8 mouse cellular contexts compared by ENCODE assay signal in the genomic region with DNA sequence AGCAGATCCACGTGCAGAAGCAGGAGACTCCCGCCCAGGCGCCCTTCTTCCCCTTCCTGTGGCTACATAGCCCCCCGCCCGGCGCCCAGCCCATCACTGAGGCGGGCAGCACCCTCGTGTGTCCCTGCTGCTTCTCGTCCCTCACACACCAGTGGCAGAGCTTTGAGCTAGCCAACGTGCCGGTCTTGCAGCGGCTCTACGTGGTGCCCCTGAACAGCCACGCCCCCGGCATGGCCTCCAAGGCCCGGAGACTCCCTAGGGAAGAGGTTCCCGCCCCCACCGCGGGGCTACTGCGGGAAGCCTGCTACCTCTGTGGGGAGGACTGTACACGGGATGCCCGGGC. TPM values are rescaled to one million over a fixed set of nuclear protein-coding genes. Genes with fewer than 3 reads are reported as not detected.
DNase-seq lines count a peak whose midpoint lies in the region; ATAC-seq and TF ChIP-seq lines count a peak whose summit lies in the region.

No protein-coding gene starts in this region.

- TF ChIP-seq POLR2A in brain, embryonic 14.5 days (IDR thresholded peaks at IDR 0.05; ENCODE audit: borderline replicate concordance, extremely low read depth, insufficient read depth, insufficient read length, poor library complexity, severe bottlenecking), result no peak
- TF ChIP-seq POLR2A in limb, embryonic 14.5 days (IDR thresholded peaks at IDR 0.05; ENCODE audit: borderline replicate concordance, extremely low read depth, insufficient read depth, insufficient read length), result no peak

- peaks cover 81% of the 10 kb centered on the region for H3K4me1 ChIP-seq in limb, embryonic 14.5 days (ENCODE audit: control insufficient read depth, insufficient read depth, low read length)
- H3K4me1 ChIP-seq in neural tube, embryonic 15.5 days, result peaks cover 90% of the 10 kb centered on the region

- H3K4me2 ChIP-seq in limb, embryonic 14.5 days (replicated peaks; ENCODE audit: low read depth, low read length, severe bottlenecking), result peak overlapping the region; percentile 98
- peak overlapping the region; percentile 83 for H3K4me2 ChIP-seq in neural tube, embryonic 15.5 days

- ATAC-seq in limb, embryonic 14.5 days (ENCODE audit: low FRiP score, low read depth), result no peak
- no peak for ATAC-seq in neural tube, embryonic 15.5 days (ENCODE audit: low FRiP score)

- peaks cover 6% of the 10 kb centered on the region; the same call in 1 of the 2 replicates for H3K36me3 ChIP-seq in limb, embryonic 14.5 days (ENCODE audit: control insufficient read depth, insufficient read depth, low read length)
- H3K36me3 ChIP-seq in neural tube, embryonic 15.5 days, result no peaks in the 10 kb centered on the region

- DNase-seq in left cerebral cortex, postnatal 4 days, result peak; percentile 29
- DNase-seq in left cerebral cortex, postnatal 25 days (ENCODE audit: low spot score in 2 of 2), result no peak
- peak; percentile 24 for DNase-seq in brain, embryonic 14.5 days (ENCODE audit: low read depth)
- DNase-seq in heart, postnatal 10 days, result peak; percentile 53
- DNase-seq in limb, embryonic 14.5 days (ENCODE audit: low spot score), result no peak
- DNase-seq in yolk sac, embryonic 10.5 days (ENCODE audit: low spot score), result no peak
- no peak for DNase-seq in urinary bladder, adult 18-20 months (ENCODE audit: low spot score in 2 of 2)

- 4% methylated on average over 17 of the region's 22 CpGs for WGBS in limb, embryonic 14.5 days
- WGBS in neural tube, embryonic 15.5 days, result under 1% methylated on average over 22 of the region's 22 CpGs

- no peak overlapping the region for H3K27ac ChIP-seq in limb, embryonic 14.5 days (replicated peaks; ENCODE audit: low read depth, low read length)
- no peak overlapping the region for H3K27ac ChIP-seq in neural tube, embryonic 15.5 days (replicated peaks)

- TF ChIP-seq CTCF in brain, embryonic 14.5 days (IDR thresholded peaks at IDR 0.05; ENCODE audit: borderline replicate concordance, extremely low read depth, insufficient read depth, insufficient read length), result no peak

- intact Hi-C loops in left cerebral cortex, postnatal 4 days (cut with DNase I), result no loop called here
- intact Hi-C loops in left cerebral cortex, postnatal 25 days (cut with DNase I), result loop anchor here (5.0 kb wide), 1 partner anchor 38 kb away; no protein-coding TSS in a partner anchor
- intact Hi-C loops in heart, postnatal 10 days (cut with DNase I), result no loop called here

- H3K4me3 ChIP-seq in limb, embryonic 14.5 days (replicated peaks; ENCODE audit: low read length), result peak overlapping the region; percentile 66
- H3K4me3 ChIP-seq in neural tube, embryonic 15.5 days (replicated peaks), result peak overlapping the region; percentile 64

- peak overlapping the region; percentile 67 for H3K9ac ChIP-seq in limb, embryonic 14.5 days (ENCODE audit: low read depth, low read length, severe bottlenecking)
- peak overlapping the region; percentile 44 for H3K9ac ChIP-seq in neural tube, embryonic 15.5 days (replicated peaks)

- H3K9me3 ChIP-seq in limb, embryonic 14.5 days (ENCODE audit: control insufficient read depth, low read length), result no peaks in the 10 kb centered on the region
- no peaks in the 10 kb centered on the region for H3K9me3 ChIP-seq in neural tube, embryonic 15.5 days (replicated peaks)

- H3K27me3 ChIP-seq in limb, embryonic 14.5 days (ENCODE audit: control insufficient read depth, insufficient read depth, low read length), result no peaks in the 10 kb centered on the region
- H3K27me3 ChIP-seq in neural tube, embryonic 15.5 days (replicated peaks), result no peaks in the 10 kb centered on the region

RNA-seq across cellular contexts. Expression of gene Gse1, which starts 1.3 kb away (rescaled TPM):
- 10 to 100 TPM; 57.4 to 59.3 TPM for total RNA-seq in left cerebral cortex, postnatal 4 days (2021)
- total RNA-seq in left cerebral cortex, postnatal 25 days (2021), result 10 to 100 TPM; 74.2 to 79.4 TPM
- polyA plus RNA-seq in brain, embryonic 14.5 days (2012; rRNA removed), result 70.3 and 70.4 TPM in 2 replicates
- 10 to 100 TPM; 32.6 to 34.6 TPM for total RNA-seq in heart, postnatal 10 days (2021)
- 32.6 and 43.9 TPM in 2 replicates for polyA plus RNA-seq in limb, embryonic 14.5 days (2012; rRNA removed)
- 10.2 and 10.3 TPM in 2 replicates for polyA plus RNA-seq in limb, embryonic 14.5 days (2014; fragmentation: Nextera tagmentation; extraction: Ambion mirVana)
- polyA plus RNA-seq in neural tube, embryonic 15.5 days (2015; fragmentation: Nextera tagmentation; extraction: Ambion mirVana), result 12.2 and 14.0 TPM in 2 replicates

RNA-seq across cellular contexts. Expression of gene Fam92b, which starts 52.3 kb away (rescaled TPM):
- not detected for total RNA-seq in left cerebral cortex, postnatal 4 days (2021)
- total RNA-seq in left cerebral cortex, postnatal 25 days (2021), result under 1 TPM; 0.50 to 0.55 TPM
- 1.3 and 1.7 TPM in 2 replicates for polyA plus RNA-seq in brain, embryonic 14.5 days (2012; rRNA removed)
- total RNA-seq in heart, postnatal 10 days (2021), result not detected
- polyA plus RNA-seq in limb, embryonic 14.5 days (2012; rRNA removed), result not detected in 2 replicates
- polyA plus RNA-seq in limb, embryonic 14.5 days (2014; fragmentation: Nextera tagmentation; extraction: Ambion mirVana), result not detected in 2 replicates
- 1.6 and 1.7 TPM in 2 replicates for polyA plus RNA-seq in neural tube, embryonic 15.5 days (2015; fragmentation: Nextera tagmentation; extraction: Ambion mirVana)

Comparison
In these comparisons a context has a peak if more than half of its experiments do, and no peak if none do; other contexts are left out.
1. DNase-seq: peak in left cerebral cortex, postnatal 4 days (single experiment), brain, embryonic 14.5 days (single experiment) and heart, postnatal 10 days (2 of 2); none in left cerebral cortex, postnatal 25 days (0 of 2), limb, embryonic 14.5 days (single experiment), yolk sac, embryonic 10.5 days (single experiment) and urinary bladder, adult 18-20 months (0 of 2).